Mouse (Mus musculus): ENCODE results near the gene Kdm4a.

Kdm4a gene

GRCm38 (mm10) chr4:118154889-118155288 is 25.0 kb downstream of the Kdm4a start:
- no peak for DNase-seq (ENCODE audit: low spot score)

- DNase-seq (ENCODE audit: low spot score), result no peak
Observed at GRCm38 (mm10) chr4:118152020-118152785, 27.6 kb downstream of the Kdm4a start.

GRCm38 (mm10) chr4:118150804-118151203 is 29.0 kb downstream of the Kdm4a start:
- no peak for DNase-seq (ENCODE audit: low spot score)

- DNase-seq (ENCODE audit: low spot score), result no peak
Observed at GRCm38 (mm10) chr4:118149956-118150680, 29.7 kb downstream of the Kdm4a start.

- no peak for DNase-seq (ENCODE audit: low spot score)
Observed at GRCm38 (mm10) chr4:118149055-118149576, 30.7 kb downstream of the Kdm4a start.

- no peak for DNase-seq (ENCODE audit: low spot score)
Observed at GRCm38 (mm10) chr4:118148317-118148687, 31.5 kb downstream of the Kdm4a start.

GRCm38 (mm10) chr4:118147547-118148316 is 32.1 kb downstream of the Kdm4a start:
- DNase-seq (ENCODE audit: low spot score), result no peak

GRCm38 (mm10) chr4:118147090-118147489 is 32.8 kb downstream of the Kdm4a start:
- DNase-seq (ENCODE audit: low spot score), result no peak

- no peak for DNase-seq (ENCODE audit: low spot score)
Observed at GRCm38 (mm10) chr4:118144324-118144723, 35.5 kb downstream of the Kdm4a start.

GRCm38 (mm10) chr4:118143679-118144078 is 36.2 kb downstream of the Kdm4a start:
- DNase-seq (ENCODE audit: low spot score), result no peak

GRCm38 (mm10) chr4:118141511-118141910 is 38.3 kb downstream of the Kdm4a start:
- no peak for DNase-seq (ENCODE audit: low spot score)

GRCm38 (mm10) chr4:118138891-118139290 is 41.0 kb downstream of the Kdm4a start:
- DNase-seq (ENCODE audit: low spot score), result no peak

GRCm38 (mm10) chr4:118137857-118138256 is 42.0 kb downstream of the Kdm4a start:
- DNase-seq (ENCODE audit: low spot score), result no peak

- no peak for DNase-seq (ENCODE audit: low spot score)
Observed at GRCm38 (mm10) chr4:118137311-118137710, 42.5 kb downstream of the Kdm4a start.

GRCm38 (mm10) chr4:118135414-118135813 is 44.4 kb downstream of the Kdm4a start:
- DNase-seq (ENCODE audit: low spot score), result no peak

- DNase-seq (ENCODE audit: low spot score), result peak; percentile 96
Observed at GRCm38 (mm10) chr4:118134485-118135365, 45.1 kb downstream of the Kdm4a start, which contains the start of gene St3gal3. St3gal3 (minus strand) TSS chr4:118134914.

- no peak for DNase-seq (ENCODE audit: low spot score)
Observed at GRCm38 (mm10) chr4:118131329-118131728, 48.5 kb downstream of the Kdm4a start.

- DNase-seq (ENCODE audit: low spot score), result no peak
Observed at GRCm38 (mm10) chr4:118123030-118123704, 56.7 kb downstream of the Kdm4a start.

- no peak for DNase-seq (ENCODE audit: low spot score)
Observed at GRCm38 (mm10) chr4:118122078-118122477, 57.8 kb downstream of the Kdm4a start.

GRCm38 (mm10) chr4:118117565-118117964 is 62.3 kb downstream of the Kdm4a start:
- DNase-seq (ENCODE audit: low spot score), result no peak

- DNase-seq (ENCODE audit: low spot score), result no peak
Observed at GRCm38 (mm10) chr4:118116098-118116497, 63.7 kb downstream of the Kdm4a start.

Measured in embryo, embryonic 10.5 days (tissue).